Mouse (Mus musculus) stomach, embryonic 16.5 days (tissue): Measurements from ENCODE around the gene Gm128. TPM values are rescaled to one million over a fixed set of nuclear protein-coding genes. Genes with fewer than 3 reads are reported as not detected.

Source experiments
- ATAC-seq: fragments of 200-750 bp; cut with Nextera tagmentation; 2 replicates; pipeline ENCODE4 v1.8.0; 2017; ENCODE audit warnings: moderate number of reproducible peaks, moderate TSS enrichment; ENCODE audit not compliant: insufficient read depth, low FRiP score
- H3K27ac ChIP-seq: fragments of 300-500 bp; sonication (generic); 2 replicates; pipeline ENCODE4 v1.5.1; 2014; ENCODE audit warnings: low read length
- H3K27me3 ChIP-seq: fragments of 300-500 bp; sonication (generic); 2 replicates; pipeline ENCODE4 v1.6.1; 2014; ENCODE audit warnings: low read length, control low read depth, mixed read lengths; ENCODE audit not compliant: control insufficient read depth, insufficient read depth
- H3K36me3 ChIP-seq: fragments of 300-500 bp; sonication (generic); 2 replicates; pipeline ENCODE4 v1.6.1; 2014; ENCODE audit warnings: low read length; ENCODE audit not compliant: control insufficient read depth, insufficient read depth
- H3K4me1 ChIP-seq: fragments of 300-500 bp; sonication (generic); 2 replicates; pipeline ENCODE4 v1.6.1; 2014; ENCODE audit warnings: low read length, control low read depth, mixed read lengths; ENCODE audit not compliant: control insufficient read depth, insufficient read depth
- H3K4me2 ChIP-seq: fragments of 300-500 bp; sonication (generic); 2 replicates; pipeline ENCODE4 v1.6.1; 2014; ENCODE audit warnings: low read depth, low read length, mixed read lengths
- H3K4me3 ChIP-seq: fragments of 300-500 bp; sonication (generic); replicated peaks from 2 replicates; pipeline ENCODE4 v1.5.1; 2014; ENCODE audit warnings: mild to moderate bottlenecking, low read length
- H3K9ac ChIP-seq: fragments of 300-500 bp; sonication (generic); 2 replicates; pipeline ENCODE4 v1.6.1; 2014; ENCODE audit warnings: low read length
- H3K9me3 ChIP-seq: fragments of 300-500 bp; sonication (generic); replicated peaks from 2 replicates; pipeline ENCODE4 v1.6.1; 2016; ENCODE audit warnings: low read length, control low read depth; ENCODE audit not compliant: control insufficient read depth
- WGBS: fragments of 180-500 bp; shearing (Covaris S2); extraction: QIAGEN DNeasy Blood & Tissue Kit; methylation state at CpG from one replicate; pipeline ENCODE4 v1.1.7; 2014; 5-methylcytosine and 5-hydroxymethylcytosine counted together
- polyA plus RNA-seq: library from polyadenylated mRNA; unstranded; fragments of >200 nt; fragmentation: Nextera tagmentation; extraction: Ambion mirVana; gene quantifications from 2 replicates; pipeline ENCODE4 v1.2.1, GENCODE M21; 2015

The Gm128 gene
- polyA plus RNA-seq: 0.25 and 0.52 TPM in 2 replicates

- 81% methylated on average over 7 of the region's 7 CpGs for WGBS
- no peak within 1 kb of the TSS for H3K4me3 ChIP-seq
- H3K36me3 ChIP-seq: peaks cover 5% of the 10 kb centered on the region; the same call in 1 of the 2 replicates
- ATAC-seq: no peak
- H3K9ac ChIP-seq: no peak within 1 kb of the TSS
- no peak within 1 kb of the TSS for H3K4me2 ChIP-seq
- no peaks in the 10 kb centered on the region for H3K4me1 ChIP-seq
- H3K27ac ChIP-seq: no peak within 1 kb of the TSS
- H3K9me3 ChIP-seq: no peaks in the 10 kb centered on the region
- H3K27me3 ChIP-seq: no peaks in the 10 kb centered on the region
These were observed at the start of gene Gm128 for GRCm38 (mm10) chr3:95241498-95241897. Gene Gm128 (minus strand): TSS chr3:95241598.

GRCm38 (mm10) chr3:95291041-95291440, 49.6 kb upstream of the Gm128 start:
- Histone ChIP-seq H3K4me1 (no peaks in the 10 kb centered on the region), H3K4me3 (no peak overlapping the region), H3K27me3 (no peaks in the 10 kb centered on the region), H3K9ac (no peak overlapping the region), H3K4me2 (no peak overlapping the region), H3K36me3 (peaks cover 21% of the 10 kb centered on the region), H3K9me3 (no peaks in the 10 kb centered on the region), H3K27ac (no peak overlapping the region)
- ATAC-seq: no peak
- WGBS: 80% methylated on average over 4 of the region's 4 CpGs

GRCm38 (mm10) chr3:95290156-95290555, 48.8 kb upstream of the Gm128 start:
- Histone ChIP-seq H3K27ac (no peak overlapping the region), H3K4me3 (no peak overlapping the region), H3K9ac (no peak overlapping the region), H3K36me3 (peaks cover 21% of the 10 kb centered on the region), H3K4me1 (no peaks in the 10 kb centered on the region), H3K9me3 (no peaks in the 10 kb centered on the region), H3K4me2 (no peak overlapping the region), H3K27me3 (no peaks in the 10 kb centered on the region)
- ATAC-seq: no peak
- WGBS: 58% methylated on average over 6 of the region's 6 CpGs

GRCm38 (mm10) chr3:95289419-95289818, 48.0 kb upstream of the Gm128 start:
- Histone ChIP-seq H3K4me3 (no peak overlapping the region), H3K27me3 (no peaks in the 10 kb centered on the region), H3K9ac (no peak overlapping the region), H3K9me3 (no peaks in the 10 kb centered on the region), H3K4me2 (no peak overlapping the region), H3K36me3 (peaks cover 21% of the 10 kb centered on the region), H3K27ac (no peak overlapping the region), H3K4me1 (peaks cover 6% of the 10 kb centered on the region; the same call in 1 of the 2 replicates)
- 91% methylated on average over 4 of the region's 4 CpGs for WGBS
- no peak for ATAC-seq

GRCm38 (mm10) chr3:95287541-95287940, 46.1 kb upstream of the Gm128 start:
- Histone ChIP-seq H3K36me3 (peaks cover 12% of the 10 kb centered on the region), H3K4me2 (no peak overlapping the region), H3K9ac (no peak overlapping the region), H3K27me3 (no peaks in the 10 kb centered on the region), H3K4me3 (no peak overlapping the region), H3K27ac (no peak overlapping the region), H3K9me3 (no peaks in the 10 kb centered on the region), H3K4me1 (peaks cover 11% of the 10 kb centered on the region)
- no peak for ATAC-seq
- WGBS: 94% methylated on average over 3 of the region's 3 CpGs

GRCm38 (mm10) chr3:95286510-95286909, 45.1 kb upstream of the Gm128 start:
- no peak overlapping the region for H3K9ac ChIP-seq
- peaks cover 14% of the 10 kb centered on the region for H3K4me1 ChIP-seq
- H3K9me3 ChIP-seq: no peaks in the 10 kb centered on the region
- ATAC-seq: no peak
- H3K27me3 ChIP-seq: no peaks in the 10 kb centered on the region
- no peak overlapping the region for H3K4me2 ChIP-seq
- peaks cover 7% of the 10 kb centered on the region; the same call in 1 of the 2 replicates for H3K36me3 ChIP-seq
- 77% methylated on average over 7 of the region's 7 CpGs for WGBS
- H3K4me3 ChIP-seq: no peak overlapping the region
- no peak overlapping the region for H3K27ac ChIP-seq

- Histone ChIP-seq H3K4me3 (no peak overlapping the region), H3K27me3 (no peaks in the 10 kb centered on the region), H3K27ac (peak overlapping the region; percentile 44; the same call in 1 of the 2 replicates), H3K9me3 (no peaks in the 10 kb centered on the region), H3K4me2 (no peak overlapping the region), H3K36me3 (peaks cover 7% of the 10 kb centered on the region; the same call in 1 of the 2 replicates), H3K9ac (no peak overlapping the region), H3K4me1 (peaks cover 14% of the 10 kb centered on the region)
- WGBS: 64% methylated on average over 5 of the region's 5 CpGs
- no peak for ATAC-seq
These were observed 44.6 kb upstream of the Gm128 start for GRCm38 (mm10) chr3:95286011-95286410.

GRCm38 (mm10) chr3:95285390-95285789, 44.0 kb upstream of the Gm128 start:
- Histone ChIP-seq H3K27me3 (no peaks in the 10 kb centered on the region), H3K9me3 (no peaks in the 10 kb centered on the region), H3K4me1 (peaks cover 18% of the 10 kb centered on the region), H3K4me3 (no peak overlapping the region), H3K27ac (peak overlapping the region; percentile 44; the same call in 1 of the 2 replicates), H3K4me2 (peak overlapping the region; percentile 95; the same call in 1 of the 2 replicates), H3K9ac (no peak overlapping the region), H3K36me3 (peaks cover 7% of the 10 kb centered on the region; the same call in 1 of the 2 replicates)
- WGBS: 89% methylated on average over 5 of the region's 5 CpGs
- ATAC-seq: no peak

- Histone ChIP-seq H3K9ac (peak overlapping the region; percentile 29), H3K27ac (peak overlapping the region; percentile 99; the same call in 1 of the 2 replicates), H3K4me3 (peak overlapping the region; percentile 83), H3K4me1 (peaks cover 18% of the 10 kb centered on the region), H3K4me2 (peak overlapping the region; percentile 95), H3K27me3 (no peaks in the 10 kb centered on the region), H3K36me3 (peaks cover 7% of the 10 kb centered on the region; the same call in 1 of the 2 replicates), H3K9me3 (no peaks in the 10 kb centered on the region)
- no peak for ATAC-seq
- WGBS: 76% methylated on average over 12 of the region's 12 CpGs
These were observed 43.3 kb upstream of the Gm128 start for GRCm38 (mm10) chr3:95284501-95285281.
